Mouse (Mus musculus) forelimb bud, embryonic 11.5 days (tissue): ENCODE results near the gene Grik4.
A peak's percentile ranks its signal among the peaks of the same experiment; 100 is the strongest.

Experiments
- DNase-seq: peaks from one replicate; pipeline ENCODE4 v3.0.0-alpha.2; 2012; ENCODE audit warnings: low read depth, low spot score

Grik4 gene

DNA sequence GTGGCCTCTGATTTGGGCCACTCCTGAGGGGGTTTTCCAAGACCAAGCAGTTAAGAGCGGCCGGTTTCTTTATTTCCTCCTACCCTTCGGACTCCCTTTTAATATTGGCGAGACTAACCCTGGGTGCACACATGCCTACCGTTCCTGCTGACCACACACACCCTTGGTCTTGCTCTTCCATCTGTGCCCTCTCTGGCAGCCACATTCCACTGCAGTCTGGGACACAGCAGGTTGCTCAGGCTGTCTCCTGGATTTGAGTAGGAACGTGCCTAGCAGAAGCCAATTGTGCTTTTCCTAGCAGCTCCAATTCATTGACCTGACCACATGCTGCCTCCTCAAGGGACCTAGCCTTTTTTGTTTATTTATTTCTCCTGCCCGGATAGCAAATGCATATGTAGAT lies 365.8 kb downstream of the Grik4 start:
- DNase-seq: no peak

GRCm38 (mm10) chr9:42578106-42578505 lies 366.2 kb downstream of the Grik4 start:
- no peak for DNase-seq

DNA sequence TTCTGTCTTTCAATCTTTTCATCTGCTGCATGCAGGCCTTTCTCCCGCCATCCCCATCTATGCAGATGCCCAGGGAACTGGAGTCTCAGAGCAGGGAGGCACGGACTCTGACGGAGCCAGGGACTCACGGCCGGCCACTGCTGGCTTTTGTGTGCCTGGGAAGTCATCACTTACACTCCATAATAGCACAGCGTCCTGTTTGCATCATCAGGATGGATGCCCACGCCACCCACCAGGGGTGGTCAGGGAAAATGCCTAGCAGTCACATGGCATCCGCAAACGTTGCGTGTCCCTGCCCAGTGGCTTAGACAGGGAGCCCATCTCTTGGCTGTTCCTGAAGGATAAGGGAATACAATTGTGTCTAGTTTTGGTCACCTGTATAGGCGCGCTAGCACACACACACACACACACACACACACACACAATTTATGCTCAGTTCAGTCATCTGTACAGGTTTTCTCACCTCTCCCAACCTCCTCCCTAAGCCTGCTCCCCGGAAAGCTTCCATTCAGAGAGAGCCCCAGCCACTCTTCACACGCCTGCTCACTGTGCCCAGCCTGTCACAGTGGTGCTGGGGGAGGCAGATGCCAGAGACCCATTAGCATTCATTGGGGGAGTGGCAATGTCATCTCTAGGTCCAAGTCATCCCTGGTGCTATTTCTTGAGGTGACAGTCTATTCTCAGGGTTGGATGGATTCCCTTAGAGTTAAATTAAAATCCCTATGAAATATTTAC lies 370.5 kb downstream of the Grik4 start:
- peak; percentile 2 for DNase-seq

- DNase-seq: peak; percentile 73
Observed at GRCm38 (mm10) chr9:42573180-42573579, 371.1 kb downstream of the Grik4 start.

- DNase-seq: no peak
Observed at GRCm38 (mm10) chr9:42565921-42566320, 378.4 kb downstream of the Grik4 start.

DNA sequence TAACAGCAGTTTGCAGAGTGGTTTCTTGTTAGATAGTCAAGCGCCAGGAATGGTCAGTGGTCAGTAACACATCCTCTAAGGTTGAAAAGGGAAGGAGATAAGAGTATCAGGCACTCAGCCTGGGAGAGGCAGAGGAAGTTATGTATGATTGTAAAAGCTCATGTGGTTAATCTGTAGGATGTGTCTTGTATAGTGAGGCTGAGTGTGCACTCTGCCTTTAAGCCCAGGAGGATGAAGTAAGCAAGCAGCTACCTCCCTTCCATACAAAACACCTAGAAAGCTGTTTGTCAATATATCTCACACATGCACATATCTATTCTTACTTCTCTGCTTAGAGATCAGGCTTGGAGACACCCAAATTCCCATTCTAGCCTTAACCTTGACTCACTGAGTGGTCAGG lies 389.1 kb downstream of the Grik4 start:
- no peak for DNase-seq

DNA sequence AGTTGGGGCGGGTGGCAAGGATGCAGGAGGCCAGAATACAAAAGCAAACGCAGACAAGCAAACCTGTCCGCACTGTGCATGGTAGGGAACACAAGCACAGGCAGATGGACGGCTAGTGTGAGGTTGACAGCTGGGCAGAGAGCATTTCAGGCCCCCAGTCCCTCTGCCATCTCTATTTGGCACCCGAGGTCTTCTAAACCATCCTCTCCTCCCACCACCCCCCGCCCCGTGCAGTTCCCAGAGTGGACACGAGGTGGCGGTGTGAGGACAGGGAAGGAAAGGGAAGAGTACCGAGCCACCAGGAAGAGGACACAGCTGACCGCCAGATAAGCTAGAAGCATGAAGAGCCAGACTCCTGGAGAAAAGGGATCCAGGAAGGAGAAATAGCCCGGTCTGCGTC lies 394.2 kb downstream of the Grik4 start:
- peak; percentile 61 for DNase-seq

GRCm38 (mm10) chr9:42548981-42549380 lies 395.3 kb downstream of the Grik4 start:
- DNase-seq: no peak

DNA sequence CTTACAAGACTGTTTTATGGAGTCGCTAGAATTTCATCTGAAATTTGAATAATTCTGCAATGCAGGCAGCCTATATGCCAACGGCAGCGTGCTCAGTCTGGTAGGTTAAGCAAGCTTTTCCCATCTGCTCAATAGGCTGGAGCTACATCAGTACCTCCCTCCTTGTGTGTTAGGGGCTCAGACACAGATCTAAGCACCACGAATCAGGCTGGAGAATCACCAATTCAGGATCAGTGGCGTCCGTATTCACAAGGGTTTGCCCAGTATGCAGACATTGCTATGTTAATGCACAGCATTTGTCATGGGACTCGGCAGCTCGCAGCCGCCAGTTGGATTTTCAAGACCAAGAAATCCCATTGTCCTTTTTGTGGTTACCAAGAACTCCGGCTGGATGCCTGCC lies 399.8 kb downstream of the Grik4 start:
- no peak for DNase-seq

DNA sequence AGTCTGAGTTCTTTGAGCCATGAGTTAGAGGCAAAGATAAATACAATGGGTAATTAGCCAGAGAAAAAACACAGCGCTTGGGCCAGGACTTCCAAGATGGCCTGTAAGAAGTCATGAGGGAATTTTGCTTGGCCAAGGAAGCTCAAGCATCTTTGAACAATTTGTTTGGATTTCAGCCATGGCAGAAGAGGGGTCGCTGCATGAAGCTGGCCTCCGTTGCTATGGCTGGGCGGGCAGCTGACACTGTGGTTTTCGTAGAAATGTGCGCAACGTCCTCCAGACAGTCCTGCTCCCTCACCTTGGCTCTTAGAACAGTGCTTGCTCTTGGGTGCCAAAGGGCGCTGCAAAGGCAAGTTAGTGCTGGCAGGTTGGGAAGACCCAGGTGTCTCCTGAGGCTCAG lies 410.8 kb downstream of the Grik4 start:
- DNase-seq: no peak

GRCm38 (mm10) chr9:42533041-42533440 lies 411.3 kb downstream of the Grik4 start:
- DNase-seq: no peak

DNA sequence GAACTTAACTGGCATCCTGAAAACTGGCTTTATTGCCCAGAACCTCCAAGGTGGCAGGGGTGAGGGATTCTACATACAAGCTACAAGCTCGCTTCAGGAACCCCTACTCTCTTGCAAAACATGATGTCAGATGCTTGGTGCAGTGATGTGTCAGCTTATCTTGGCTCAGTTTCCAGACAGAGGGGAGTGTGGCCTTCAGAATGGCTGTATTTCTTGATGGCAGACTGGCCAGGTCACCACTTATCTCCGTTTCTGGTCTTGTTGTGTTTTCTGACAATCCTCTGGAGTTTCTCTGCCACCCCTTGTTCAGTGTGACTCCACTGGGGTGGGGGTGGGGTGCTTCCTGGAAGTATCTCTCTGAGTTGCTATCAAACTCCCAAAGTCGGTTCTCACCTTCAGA lies 412.3 kb downstream of the Grik4 start:
- no peak for DNase-seq

DNA sequence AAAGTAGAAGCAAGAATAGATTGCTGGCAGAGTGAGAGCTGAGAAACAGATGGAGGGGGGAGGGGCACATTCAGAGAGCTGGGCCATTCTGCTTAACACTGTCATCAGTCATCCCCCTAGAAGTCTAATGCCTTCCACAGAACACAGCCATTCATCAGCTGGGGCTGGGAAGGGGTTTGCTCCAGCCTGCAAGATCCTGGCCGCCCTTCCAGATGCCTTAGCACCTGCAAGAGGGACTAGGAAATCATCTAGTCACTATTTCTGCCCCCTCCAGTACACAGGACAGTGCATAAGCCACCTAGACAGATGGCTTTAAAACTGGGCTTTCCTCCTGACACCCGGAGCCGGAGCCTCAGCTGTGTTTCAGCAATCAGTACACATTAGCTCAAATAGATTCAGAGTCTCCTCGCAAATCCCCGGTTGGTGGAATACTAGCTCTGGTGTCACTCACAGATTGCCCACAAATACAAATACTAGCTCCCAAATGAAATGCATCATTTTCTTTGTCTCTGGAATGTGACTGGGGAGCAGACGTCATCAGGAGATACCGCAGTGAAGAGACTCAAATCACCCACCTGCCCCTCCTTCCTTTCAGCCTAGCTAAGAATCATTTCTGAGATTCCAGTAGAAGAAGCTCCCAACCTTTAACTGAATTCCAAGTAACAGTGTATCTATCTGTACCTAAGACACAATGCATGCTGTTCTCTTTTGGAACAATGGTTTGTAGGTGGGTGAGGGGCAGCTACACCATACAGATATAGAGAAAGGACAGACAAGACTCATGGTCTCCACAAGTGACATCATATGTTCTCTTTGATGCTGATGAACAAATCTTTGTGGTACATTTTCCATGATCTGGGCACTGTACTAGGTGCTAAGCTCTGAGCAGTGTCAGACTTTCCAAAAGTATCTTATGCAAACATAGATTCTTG lies 413.8 kb downstream of the Grik4 start:
- DNase-seq: peak; percentile 67

DNA sequence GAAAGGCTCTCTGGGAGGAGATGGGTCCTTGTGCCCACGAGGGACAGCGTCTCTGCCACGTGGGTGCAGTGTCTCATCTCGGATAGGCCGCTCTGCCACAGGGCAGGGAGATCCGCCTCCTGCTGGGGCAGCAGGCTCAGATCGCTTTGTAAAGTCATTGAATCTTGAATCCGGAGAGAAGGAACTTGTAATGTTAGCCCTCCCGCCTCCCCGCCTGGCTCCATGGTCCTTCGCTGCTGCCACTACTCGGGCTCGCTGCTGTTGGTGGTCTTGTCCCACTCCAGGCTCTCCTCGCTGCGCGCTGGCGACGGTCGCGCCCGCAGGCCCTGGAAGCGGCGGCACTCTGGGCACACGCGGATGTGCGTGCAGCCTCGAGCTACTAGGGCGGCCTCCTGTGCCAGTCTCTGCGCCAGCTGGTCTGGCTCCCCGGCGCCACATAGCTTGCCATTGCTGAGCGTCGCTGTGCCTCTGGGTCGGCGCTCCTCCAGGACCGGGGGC lies 423.7 kb downstream of the Grik4 start:
- DNase-seq: peak; percentile 13

DNA sequence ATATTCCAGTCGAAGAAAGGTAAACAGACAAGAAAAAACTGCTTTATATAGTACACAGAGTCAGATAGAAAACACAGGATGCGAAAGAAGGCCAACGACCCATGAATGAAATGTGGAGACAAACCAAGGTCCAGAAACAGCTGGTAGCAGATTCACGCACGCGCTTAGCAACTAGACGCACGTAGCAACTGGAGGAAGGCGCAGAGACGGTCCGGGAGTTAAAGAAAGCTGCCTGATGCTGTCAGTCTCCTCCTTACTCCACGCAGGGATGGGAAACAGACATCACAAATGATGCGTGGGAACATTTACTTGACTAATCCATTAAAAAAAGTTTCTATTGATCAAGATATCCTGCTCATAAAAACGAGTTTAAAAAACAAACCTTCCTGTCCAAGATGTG lies 426.1 kb downstream of the Grik4 start:
- DNase-seq: no peak

DNA sequence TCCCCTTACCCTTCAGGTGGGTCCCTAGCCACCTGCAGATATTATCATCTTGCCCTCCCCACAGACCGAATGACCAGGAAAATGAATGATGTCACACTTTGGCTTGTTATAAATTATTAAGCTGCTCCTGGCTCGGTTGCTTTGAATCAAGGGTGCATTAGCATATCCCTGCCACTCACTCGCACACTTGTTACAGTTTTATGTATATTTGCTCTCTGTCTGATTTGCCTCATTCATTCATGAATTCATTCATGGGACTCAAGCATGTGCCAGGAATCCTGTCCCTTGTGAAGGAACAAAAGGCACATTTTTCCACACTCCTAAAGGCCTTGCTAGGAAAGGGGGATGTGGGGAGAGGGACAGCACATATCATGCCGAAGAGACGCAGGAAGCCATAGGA lies 431.1 kb downstream of the Grik4 start:
- DNase-seq: no peak

DNA sequence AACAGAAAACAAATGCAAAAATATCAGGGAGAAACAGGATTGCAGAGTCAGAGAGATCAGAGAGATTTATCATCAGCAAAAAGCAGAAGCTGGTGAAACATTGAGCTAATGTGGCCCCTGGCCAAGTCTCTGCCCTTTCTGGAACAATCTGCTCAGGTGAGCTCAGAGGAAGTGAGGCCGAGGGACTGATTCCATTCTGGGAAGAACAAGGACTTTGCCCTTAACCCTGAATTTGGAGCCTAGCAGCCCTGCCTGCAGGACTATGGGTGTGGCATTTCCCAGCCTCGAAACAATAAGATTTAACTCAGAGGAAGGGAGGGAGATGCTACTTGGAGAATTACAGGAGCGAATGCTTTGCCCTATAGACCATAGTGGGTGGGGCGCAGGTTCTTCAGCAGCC lies 432.0 kb downstream of the Grik4 start:
- no peak for DNase-seq

DNA sequence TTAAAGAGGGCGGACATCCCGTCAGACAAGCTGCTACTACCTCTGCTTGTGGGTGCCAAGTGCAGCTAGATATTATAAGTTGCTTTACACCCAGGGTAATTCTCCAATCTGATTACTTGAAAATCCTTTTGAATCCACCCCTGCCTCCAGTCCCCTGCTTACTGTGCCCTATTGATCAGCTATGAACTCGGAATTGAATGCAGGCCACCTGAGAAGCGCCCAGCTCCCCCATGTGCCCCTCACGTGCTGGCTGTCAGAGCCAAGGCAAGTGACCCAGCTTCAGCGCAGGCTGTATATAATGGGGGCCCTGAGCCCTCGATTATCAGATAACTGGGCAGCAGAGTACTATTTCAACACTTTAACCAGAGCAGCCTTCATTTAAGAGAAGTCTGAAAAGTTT lies 436.1 kb downstream of the Grik4 start:
- no peak for DNase-seq

GRCm38 (mm10) chr9:42507709-42508108 lies 436.6 kb downstream of the Grik4 start, which contains the start of gene Tbcel:
TSS of gene Tbcel (minus strand) at chr9:42507809.
- DNase-seq: no peak

- DNase-seq: no peak
Observed at GRCm38 (mm10) chr9:42507022-42507421, 437.3 kb downstream of the Grik4 start.

DNA sequence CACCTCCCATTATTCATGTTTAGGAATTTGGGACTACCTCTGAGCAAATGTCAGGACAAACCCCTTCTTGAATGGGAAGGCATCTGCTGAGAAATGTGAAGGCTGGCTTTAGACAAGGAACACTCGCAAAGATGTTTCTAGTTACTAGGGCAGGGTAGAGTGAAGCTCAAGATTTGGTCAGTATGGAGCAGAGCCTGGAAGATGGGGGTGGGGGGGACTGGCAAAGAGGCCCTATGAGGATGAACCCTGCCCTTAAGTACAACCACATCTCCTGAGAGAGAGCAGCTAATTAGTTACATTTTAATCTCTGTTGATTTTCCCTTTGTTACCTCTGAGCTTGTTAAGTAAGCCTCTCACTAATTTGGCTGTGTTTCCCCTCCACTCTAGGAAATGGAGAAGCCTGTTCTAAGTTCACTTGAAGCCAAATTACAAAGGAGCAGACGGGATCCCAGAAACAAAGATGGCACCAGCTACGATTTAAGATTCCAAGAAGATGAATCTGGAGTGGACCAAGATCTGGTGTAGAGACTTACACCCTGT lies 439.3 kb downstream of the Grik4 start:
- no peak for DNase-seq

DNA sequence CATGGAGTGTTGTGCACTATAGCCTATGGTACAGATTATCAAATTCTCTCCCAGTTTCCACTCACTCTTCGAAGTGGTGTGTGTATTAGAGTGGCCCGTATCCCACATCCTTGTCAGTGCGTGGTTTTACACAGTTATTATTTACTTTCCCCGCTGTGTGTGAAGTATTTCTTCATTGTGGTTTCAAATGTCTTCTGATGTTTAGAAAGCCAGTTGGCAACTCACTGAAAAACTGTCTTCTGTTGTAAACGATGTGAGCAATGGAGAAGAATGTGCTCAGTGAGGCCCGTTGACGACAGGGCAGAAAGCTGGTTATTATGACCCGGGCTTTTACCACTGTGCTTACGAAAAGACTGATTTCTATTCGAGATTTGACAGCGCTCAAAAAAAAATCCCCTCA lies 439.7 kb downstream of the Grik4 start:
- DNase-seq: no peak
